Mouse (Mus musculus) myocyte (in vitro differentiated cells): ENCODE measurements around the gene Tfr2. TPM values are rescaled to one million over a fixed set of nuclear protein-coding genes. Genes with fewer than 3 reads are reported as not detected.

Experiments
- H3K27me3 ChIP-seq: one replicate; pipeline ENCODE4 v1.6.1; 2011; ENCODE audit not compliant: control insufficient read depth, insufficient read depth, insufficient read length
- H3K36me3 ChIP-seq: one replicate; pipeline ENCODE4 v1.6.1; 2011; ENCODE audit not compliant: control insufficient read depth, insufficient read depth
- H3K4me2 ChIP-seq: one replicate; pipeline ENCODE4 v1.6.1; 2011; ENCODE audit warnings: low read depth, control low read depth
- H3K4me3 ChIP-seq: one replicate; pipeline ENCODE4 v1.5.1; 2011; ENCODE audit warnings: mild to moderate bottlenecking, control low read depth, moderate library complexity
- H3K79me2 ChIP-seq: one replicate; pipeline ENCODE4 v1.6.1; 2011; ENCODE audit not compliant: control insufficient read depth, insufficient read depth
- H3ac ChIP-seq: one replicate; pipeline ENCODE4 v1.6.1; 2011; ENCODE audit not compliant: control insufficient read depth, insufficient read length
- CEBPB ChIP-seq: IDR thresholded peaks from 2 replicates; pipeline ENCODE4 v1.6.1; 2011; ENCODE audit warnings: mild to moderate bottlenecking, moderate library complexity; ENCODE audit not compliant: poor library complexity, insufficient read depth, severe bottlenecking
- E2F4 ChIP-seq: IDR thresholded peaks from one replicate; pipeline ENCODE4 v1.6.1; 2011; ENCODE audit warnings: mild to moderate bottlenecking, control low read depth, moderate library complexity; ENCODE audit not compliant: insufficient read depth
- MAX ChIP-seq: IDR thresholded peaks from one replicate; pipeline ENCODE4 v1.6.1; 2011; ENCODE audit warnings: low read depth, mild to moderate bottlenecking, control low read depth
- MYOD1 ChIP-seq, 3 experiments: IDR thresholded peaks; one replicate each; pipeline ENCODE4 v1.6.1; 2011; ENCODE audit warnings: control low read depth in 2 of 3, low read depth in 2 of 3, mild to moderate bottlenecking in 2 of 3, moderate library complexity in 1 of 3; ENCODE audit not compliant: insufficient read length in 2 of 3, control insufficient read depth in 1 of 3
- MYOG ChIP-seq, 3 experiments: IDR thresholded peaks; one replicate each; pipeline ENCODE4 v1.6.1; 2011; ENCODE audit warnings: control low read depth in 2 of 3, low read depth in 2 of 3, mild to moderate bottlenecking in 2 of 3; ENCODE audit not compliant: insufficient read length in 2 of 3, control insufficient read depth in 1 of 3, insufficient read depth in 1 of 3
- POLR2A ChIP-seq: IDR thresholded peaks from one replicate; pipeline ENCODE4 v1.6.1; 2011; ENCODE audit warnings: low read depth, mild to moderate bottlenecking, control low read depth, moderate library complexity; ENCODE audit not compliant: insufficient read length
- POLR2AphosphoS2 ChIP-seq: IDR thresholded peaks from one replicate; pipeline ENCODE4 v1.6.1; 2011; ENCODE audit warnings: low read depth, control low read depth; ENCODE audit not compliant: insufficient read length
- REST ChIP-seq: IDR thresholded peaks from one replicate; pipeline ENCODE4 v1.6.1; 2011; ENCODE audit warnings: mild to moderate bottlenecking, control low read depth, moderate library complexity; ENCODE audit not compliant: insufficient read depth, insufficient read length
- SRF ChIP-seq: IDR thresholded peaks from one replicate; pipeline ENCODE4 v1.6.1; 2011; ENCODE audit warnings: low read depth; ENCODE audit not compliant: control insufficient read depth, insufficient read length
- TCF12 ChIP-seq: IDR thresholded peaks from one replicate; pipeline ENCODE4 v1.6.1; 2011; ENCODE audit warnings: mild to moderate bottlenecking, control low read depth; ENCODE audit not compliant: poor library complexity, insufficient read depth, severe bottlenecking
- TCF3 ChIP-seq: IDR thresholded peaks from one replicate; pipeline ENCODE4 v1.6.1; 2011; ENCODE audit warnings: low read depth, control low read depth; ENCODE audit not compliant: insufficient read length
- USF1 ChIP-seq: IDR thresholded peaks from one replicate; pipeline ENCODE4 v1.6.1; 2011; ENCODE audit warnings: low read depth, mild to moderate bottlenecking, control low read depth, moderate library complexity
- polyA plus RNA-seq: library from polyadenylated mRNA; unstranded; fragments of >200 nt; fragmentation: generic; extraction: Trizol; gene quantifications from one replicate; pipeline ENCODE4 v1.2.1, GENCODE M21; 2012; ENCODE audit warnings: missing spikeins

Gene Tfr2
- polyA plus RNA-seq, 1 experiment: 1.1 TPM

DNA sequence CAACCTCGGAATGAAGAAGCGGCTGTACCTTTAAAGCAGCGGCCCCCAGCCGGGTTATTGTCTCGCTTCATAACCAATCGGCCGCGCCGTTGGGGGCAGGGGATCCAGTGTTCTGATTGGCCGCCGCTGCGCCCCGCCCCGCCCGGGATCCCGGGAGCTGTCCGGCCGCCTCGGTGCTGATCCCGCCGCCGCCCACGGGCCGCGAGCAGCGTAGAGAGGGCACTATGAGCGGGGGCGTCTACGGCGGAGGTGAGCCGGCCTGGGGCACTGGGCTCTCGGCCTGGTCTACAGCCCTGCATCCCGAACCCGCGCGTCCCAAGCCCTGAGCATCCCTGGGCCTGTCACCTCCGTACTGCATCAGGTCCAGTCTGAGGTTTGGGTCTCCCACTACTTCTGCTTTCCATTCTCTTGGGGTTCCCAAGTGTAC lies 16.2 kb upstream of the Tfr2 start, which contains the start of gene Actl6b:
TSS of gene Actl6b (plus strand) at position 107 of the 427 bp plus-strand sequence.
- TF ChIP-seq MYOG (IDR thresholded peaks at IDR 0.05; ENCODE audit: control insufficient read depth in 1 of 3, insufficient read depth in 1 of 3, insufficient read length in 2 of 3, low read depth in 2 of 3) (no peak), REST (peak; percentile 77)
- Histone ChIP-seq H3K79me2 (no peaks in the 10 kb centered on the region), H3ac (no peak within 1 kb of the TSS), H3K4me2 (no peak within 1 kb of the TSS), H3K4me3 (no peak within 1 kb of the TSS), H3K27me3 (peaks cover 43% of the 10 kb centered on the region), H3K36me3 (no peaks in the 10 kb centered on the region)

DNA sequence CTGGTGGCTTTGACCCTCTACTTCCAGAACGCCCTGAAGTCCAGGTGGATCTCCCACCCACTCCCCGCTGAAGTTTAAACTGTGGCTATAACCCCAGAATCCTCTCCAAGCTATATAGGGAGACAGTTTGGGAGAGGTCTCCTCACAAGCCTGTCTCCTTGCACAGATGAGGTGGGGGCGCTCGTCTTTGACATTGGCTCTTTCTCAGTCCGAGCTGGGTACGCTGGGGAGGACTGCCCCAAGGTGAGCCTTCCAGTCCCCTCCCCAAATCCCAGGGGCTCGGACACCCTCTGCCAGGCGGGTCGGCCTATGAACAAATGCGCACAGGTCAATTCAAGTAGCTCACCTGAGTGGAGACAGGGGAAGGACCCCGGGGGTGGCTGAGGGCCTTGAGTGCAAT lies 15.7 kb upstream of the Tfr2 start:
- no peak overlapping the region for H3K4me3 ChIP-seq
- no peak overlapping the region for H3ac ChIP-seq
- H3K27me3 ChIP-seq: peaks cover 39% of the 10 kb centered on the region
- TF ChIP-seq E2F4 (no peak), TCF3 (no peak), MAX (no peak), CEBPB (no peak)
- H3K36me3 ChIP-seq: no peaks in the 10 kb centered on the region
- H3K79me2 ChIP-seq: no peaks in the 10 kb centered on the region
- no peak overlapping the region for H3K4me2 ChIP-seq

DNA sequence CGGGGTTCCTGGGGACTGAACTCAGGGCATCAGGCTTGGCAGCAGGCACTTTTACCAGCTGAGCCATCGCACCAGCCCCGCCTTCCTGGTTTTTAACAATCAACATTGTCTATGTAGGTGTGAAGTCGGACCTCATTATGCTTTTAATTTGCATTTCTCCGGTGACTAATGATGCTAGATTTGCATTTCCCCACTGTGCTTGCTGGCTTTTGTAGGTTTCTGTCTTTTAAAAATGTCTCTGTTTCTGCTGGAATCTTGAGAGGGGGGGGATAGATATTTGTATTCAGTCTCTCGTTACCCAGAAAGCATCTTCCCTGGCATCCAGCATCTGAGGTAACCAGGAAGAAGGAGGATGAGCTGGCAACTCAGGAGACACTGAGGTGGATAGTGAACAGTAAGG lies 8.1 kb upstream of the Tfr2 start:
- Histone ChIP-seq H3K79me2 (no peaks in the 10 kb centered on the region), H3K27me3 (peaks cover 33% of the 10 kb centered on the region), H3K4me3 (no peak overlapping the region), H3ac (no peak overlapping the region), H3K36me3 (no peaks in the 10 kb centered on the region), H3K4me2 (no peak overlapping the region)
- TF ChIP-seq POLR2AphosphoS2: no peak
- no peak for TF ChIP-seq USF1
- TF ChIP-seq CEBPB: no peak
- TF ChIP-seq TCF3: no peak
- TF ChIP-seq MAX: no peak
- no peak for TF ChIP-seq POLR2A
- no peak for TF ChIP-seq MYOG (IDR thresholded peaks at IDR 0.05; ENCODE audit: control insufficient read depth in 1 of 3, insufficient read depth in 1 of 3, insufficient read length in 2 of 3, low read depth in 2 of 3)
- no peak for TF ChIP-seq SRF
- no peak for TF ChIP-seq TCF12
- TF ChIP-seq MYOD1 (IDR thresholded peaks at IDR 0.05; ENCODE audit: control insufficient read depth in 1 of 3, insufficient read length in 2 of 3, low read depth in 2 of 3): no peak
- no peak for TF ChIP-seq REST
- no peak for TF ChIP-seq E2F4

DNA sequence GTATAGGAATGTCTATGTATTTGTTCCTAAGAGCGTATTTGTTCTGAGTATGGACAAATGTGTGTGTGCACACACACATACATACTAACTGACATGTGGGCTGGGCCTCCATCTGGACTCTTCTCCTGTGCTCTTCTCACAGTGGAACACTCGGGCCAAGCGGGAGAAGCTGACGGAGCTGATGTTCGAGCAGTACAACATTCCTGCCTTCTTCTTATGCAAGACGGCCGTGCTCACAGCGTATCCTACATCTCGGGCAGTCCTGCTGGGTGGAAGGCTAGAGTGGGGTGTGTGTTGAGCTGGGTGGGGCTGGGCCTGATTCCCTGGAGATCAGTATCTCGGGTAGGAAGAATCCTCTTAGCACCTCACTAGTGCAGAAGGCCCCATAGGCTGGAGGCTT lies 6.7 kb upstream of the Tfr2 start:
- TF ChIP-seq TCF3 (no peak), MAX (no peak), POLR2A (no peak), TCF12 (no peak), SRF (no peak), E2F4 (no peak), MYOG (IDR thresholded peaks at IDR 0.05; ENCODE audit: control insufficient read depth in 1 of 3, insufficient read depth in 1 of 3, insufficient read length in 2 of 3, low read depth in 2 of 3) (no peak), CEBPB (no peak), POLR2AphosphoS2 (no peak), USF1 (no peak), REST (no peak), MYOD1 (IDR thresholded peaks at IDR 0.05; ENCODE audit: control insufficient read depth in 1 of 3, insufficient read length in 2 of 3, low read depth in 2 of 3) (no peak)
- H3ac ChIP-seq: no peak overlapping the region
- peaks cover 37% of the 10 kb centered on the region for H3K27me3 ChIP-seq
- H3K4me2 ChIP-seq: no peak overlapping the region
- H3K79me2 ChIP-seq: no peaks in the 10 kb centered on the region
- H3K4me3 ChIP-seq: no peak overlapping the region
- H3K36me3 ChIP-seq: no peaks in the 10 kb centered on the region

DNA sequence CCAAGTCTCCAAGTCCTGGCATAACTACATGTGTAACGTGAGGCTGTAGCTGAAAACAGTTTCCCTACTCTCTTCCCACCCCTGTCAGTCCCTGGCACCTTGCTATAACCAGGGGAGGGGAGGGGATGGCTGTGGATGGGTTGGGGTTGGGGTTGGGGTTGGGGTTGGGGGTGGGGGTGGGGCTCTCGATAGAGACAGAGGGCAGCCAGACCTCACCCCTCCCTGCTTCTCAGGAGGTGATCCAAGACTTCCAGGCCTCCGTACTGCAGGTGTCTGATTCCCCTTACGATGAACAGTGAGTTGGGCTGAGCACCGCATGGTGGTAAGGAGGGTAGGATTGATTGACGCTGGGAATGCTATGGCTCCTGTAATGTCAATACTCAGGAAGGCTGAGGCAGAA lies 3.9 kb upstream of the Tfr2 start:
- no peak for TF ChIP-seq TCF3
- no peak for TF ChIP-seq POLR2A
- TF ChIP-seq MYOG (IDR thresholded peaks at IDR 0.05; ENCODE audit: control insufficient read depth in 1 of 3, insufficient read depth in 1 of 3, insufficient read length in 2 of 3, low read depth in 2 of 3): no peak
- TF ChIP-seq TCF12: no peak
- TF ChIP-seq E2F4: no peak
- no peaks in the 10 kb centered on the region for H3K36me3 ChIP-seq
- no peak overlapping the region for H3K4me2 ChIP-seq
- no peaks in the 10 kb centered on the region for H3K79me2 ChIP-seq
- H3K27me3 ChIP-seq: peaks cover 24% of the 10 kb centered on the region
- H3ac ChIP-seq: no peak overlapping the region
- no peak overlapping the region for H3K4me3 ChIP-seq
